Mouse (Mus musculus) frontal cortex, adult 2 months (tissue): Measurements from ENCODE around the gene Il18. TPM values are rescaled to one million over a fixed set of nuclear protein-coding genes. Genes with fewer than 3 reads are reported as not detected.

Experiments
- DNase-seq, 2 experiments: peaks; one replicate each; pipeline ENCODE4 v3.0.0; 2022; ENCODE audit warnings: low spot score in 1 of 2; ENCODE audit errors: extremely low spot score in 1 of 2
- polyA plus RNA-seq: library from polyadenylated mRNA; depleted of rRNA; stranded (reverse); fragments of >200 nt; gene quantifications from 2 replicates; pipeline ENCODE4 v1.2.3, GENCODE M21; 2012

Gene Il18
- polyA plus RNA-seq, 1 experiment, result 70.2 TPM

GRCm38 (mm10) chr9:50552206-50552605 is 2.4 kb upstream of the Il18 start:
- DNase-seq, result no peak

- no peak for DNase-seq
Observed at GRCm38 (mm10) chr9:50553547-50553946, 1.1 kb upstream of the Il18 start.

DNA sequence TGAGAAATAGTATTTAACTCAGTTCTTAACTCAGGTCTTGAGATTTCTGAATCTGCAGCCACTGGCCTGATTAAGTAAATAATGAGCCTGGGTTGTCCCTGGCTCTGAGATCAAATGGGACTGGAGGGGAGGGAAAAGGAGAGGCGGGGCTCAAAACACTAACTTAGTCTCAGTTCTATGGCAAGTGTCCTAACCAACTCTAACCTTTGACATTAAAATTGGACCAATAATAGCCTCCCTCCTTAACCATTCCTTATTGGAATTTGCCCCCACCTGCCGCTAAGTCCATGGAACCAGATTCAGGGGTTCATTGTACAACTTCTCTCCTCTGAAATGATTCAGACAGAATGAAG is 443 bp downstream of the Il18 start, which contains the start of gene Bco2:
Gene Bco2, minus strand, starts transcription at position 88 of the 353 bp plus-strand sequence.
- no peak for DNase-seq

DNA sequence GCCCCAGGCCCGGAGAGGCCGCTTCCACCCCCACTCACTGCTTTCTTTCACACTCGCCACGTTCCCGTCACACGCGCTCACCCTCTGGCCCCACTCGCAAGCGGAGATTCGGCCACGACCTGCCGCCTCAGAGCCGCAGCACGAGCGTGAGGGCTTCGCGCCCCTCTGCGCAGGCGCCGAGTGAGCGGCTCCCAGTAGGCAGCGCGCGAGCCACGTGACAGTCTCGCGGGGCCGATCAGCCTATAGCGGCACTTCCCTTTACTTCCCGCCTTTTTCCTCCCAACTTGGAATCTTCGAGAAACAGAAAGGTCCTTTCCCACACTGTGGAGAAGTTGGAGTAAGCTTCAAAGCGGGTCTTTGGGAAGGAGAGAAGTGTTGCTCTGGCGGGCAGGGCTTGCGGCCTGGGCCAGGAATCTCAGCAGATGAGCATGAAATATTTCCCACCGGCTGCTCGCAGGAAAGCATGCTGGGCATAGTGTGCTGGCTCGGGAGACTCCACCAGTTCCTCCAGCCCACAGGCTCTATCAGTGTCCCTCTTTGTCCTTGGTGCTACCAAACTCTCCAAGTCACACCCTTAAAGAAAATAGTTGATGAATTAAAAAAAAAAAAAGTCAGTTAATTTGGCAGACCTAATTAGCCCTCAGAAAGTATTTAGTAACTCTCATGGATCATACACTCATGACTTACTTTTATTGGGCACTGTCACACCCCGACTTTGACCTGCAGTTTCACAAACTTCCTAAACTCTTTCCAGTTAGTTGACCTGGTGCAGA is 6.7 kb downstream of the Il18 start, which contains the start of gene Tex12:
Gene Tex12, minus strand, starts transcription at position 181 of the 773 bp plus-strand sequence.
- DNase-seq, result no peak

- DNase-seq, result no peak
Observed at GRCm38 (mm10) chr9:50561918-50562360, 7.3 kb downstream of the Il18 start.

- no peak for DNase-seq
Observed at GRCm38 (mm10) chr9:50565173-50565572, 10.5 kb downstream of the Il18 start.

GRCm38 (mm10) chr9:50565940-50566339 is 11.3 kb downstream of the Il18 start:
- no peak for DNase-seq

DNA sequence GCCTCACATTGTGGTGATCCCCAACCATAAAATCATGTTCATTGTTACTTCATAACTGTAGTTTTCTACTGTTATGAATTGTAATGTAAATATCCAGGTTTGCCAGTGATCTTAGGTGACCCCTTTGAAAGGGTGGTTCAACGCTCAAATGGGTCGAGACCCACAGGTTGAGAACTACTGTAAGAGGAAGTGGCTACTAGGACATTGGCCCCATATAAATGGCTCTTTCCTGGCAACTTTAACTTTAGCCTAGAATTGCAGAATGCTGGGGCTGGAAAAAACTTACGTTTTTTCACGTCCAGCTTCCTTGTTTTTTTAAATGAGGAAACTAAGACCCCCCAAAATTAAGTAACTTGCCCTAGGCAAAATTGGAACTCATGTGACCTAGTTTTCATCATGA is 12.7 kb downstream of the Il18 start:
- no peak for DNase-seq

DNA sequence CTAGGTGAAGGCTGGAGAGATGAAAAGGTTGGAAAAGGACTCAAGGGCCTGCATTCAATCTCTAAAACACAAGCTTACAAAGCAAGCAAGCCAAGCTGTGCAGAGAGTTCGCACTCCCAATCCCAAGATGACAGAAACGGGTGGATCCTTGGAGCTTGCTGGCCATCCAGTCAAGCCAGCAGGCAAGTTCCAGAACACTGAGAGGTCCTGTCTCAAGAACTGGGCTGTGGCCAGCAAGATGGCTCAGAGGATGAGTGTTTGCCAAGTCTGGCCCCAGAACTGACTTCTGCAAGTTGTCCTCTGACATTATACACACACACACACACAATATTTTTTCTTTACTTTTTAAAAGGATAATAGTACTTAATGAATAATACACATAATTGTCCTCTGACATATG is 13.3 kb downstream of the Il18 start:
- DNase-seq, result no peak

- DNase-seq, result no peak
Observed at GRCm38 (mm10) chr9:50569599-50570525, 15.2 kb downstream of the Il18 start.

DNA sequence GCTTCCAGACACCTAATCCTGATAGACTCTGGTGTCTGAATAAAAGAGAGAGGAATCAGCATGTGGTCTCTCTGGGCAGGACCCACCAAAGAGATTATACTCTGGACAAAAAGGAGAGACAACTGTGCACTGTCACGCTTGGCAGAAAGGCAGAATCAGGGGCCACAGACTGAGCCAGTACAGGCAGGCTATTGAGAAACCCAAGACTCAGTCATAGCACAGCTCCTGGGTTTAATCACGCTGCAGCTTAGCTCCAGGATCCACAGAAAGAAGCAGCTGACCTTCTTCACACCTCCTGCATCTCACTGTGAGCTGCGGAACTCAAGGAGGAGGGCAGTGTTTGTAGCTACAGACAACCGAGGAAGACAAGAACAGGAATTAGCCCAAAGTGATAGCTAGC is 25.7 kb downstream of the Il18 start:
- no peak for DNase-seq

GRCm38 (mm10) chr9:50585145-50585818 is 30.7 kb downstream of the Il18 start:
- no peak for DNase-seq

- no peak for DNase-seq
Observed at GRCm38 (mm10) chr9:50586955-50587354, 32.3 kb downstream of the Il18 start.

- no peak for DNase-seq
Observed at GRCm38 (mm10) chr9:50590856-50591518, 36.4 kb downstream of the Il18 start.

DNA sequence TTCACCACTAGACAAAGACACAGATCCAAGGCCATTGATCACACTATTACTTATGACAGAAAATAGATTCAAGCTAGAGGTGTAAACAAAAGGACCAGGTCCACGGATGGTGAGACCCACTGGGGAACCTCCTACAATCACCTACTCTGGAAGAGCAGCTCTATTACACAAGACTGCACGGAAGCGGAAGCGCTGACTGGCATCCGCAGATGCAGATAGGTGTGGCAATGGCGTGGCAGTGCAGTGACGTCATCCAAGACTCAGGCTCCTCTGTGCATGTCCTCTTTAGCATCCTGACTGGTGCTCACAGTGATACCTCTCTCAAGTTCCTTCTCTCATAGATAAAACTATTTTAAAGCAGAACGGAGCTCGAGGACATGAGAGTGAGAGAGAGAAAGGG is 38.3 kb downstream of the Il18 start:
- DNase-seq, result no peak

GRCm38 (mm10) chr9:50593544-50593943 is 38.9 kb downstream of the Il18 start:
- DNase-seq, result peak in 1 of 2 experiments; percentile 37

GRCm38 (mm10) chr9:50594794-50595417 is 40.3 kb downstream of the Il18 start:
- DNase-seq, result no peak

DNA sequence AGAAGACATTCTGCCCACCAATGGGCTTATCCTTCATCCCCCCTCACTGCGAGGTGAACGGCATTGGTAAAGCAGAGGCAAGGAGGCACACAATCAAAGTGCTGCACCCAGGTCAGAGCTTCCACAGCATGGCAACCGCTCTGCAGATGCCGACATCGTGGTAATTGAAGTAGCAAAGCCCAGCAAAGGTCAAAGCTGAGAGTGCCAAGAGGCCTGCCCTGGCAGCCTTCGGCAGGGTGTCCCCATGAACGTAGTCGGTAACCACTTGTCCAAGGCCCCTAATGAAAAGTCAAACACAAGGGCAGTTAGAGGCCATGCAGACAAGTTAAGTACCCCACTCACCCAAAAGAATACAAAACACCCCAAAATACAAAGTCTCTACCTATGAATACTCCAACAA is 42.3 kb downstream of the Il18 start:
- DNase-seq, result no peak

GRCm38 (mm10) chr9:50601536-50601935 is 46.9 kb downstream of the Il18 start:
- no peak for DNase-seq
